Mouse (Mus musculus) liver, embryonic 11.5 days (tissue): ENCODE data around the gene Rhot2. TPM values are rescaled to one million over a fixed set of nuclear protein-coding genes. Genes with fewer than 3 reads are reported as not detected.
"Not testable (repeated sequence)": the region's sequence is repeated elsewhere in the genome, so short reads cannot be mapped to it uniquely, and the experiment has no call there.

ENCODE experiments used
- ATAC-seq: fragments of 200-750 bp; cut with Nextera tagmentation; replicated peaks from 2 replicates; pipeline ENCODE4 v1.8.0; 2017; ENCODE audit warnings: moderate number of reproducible peaks, mild to moderate bottlenecking, moderate TSS enrichment, moderate library complexity; ENCODE audit not compliant: low FRiP score
- DNase-seq: peaks from one replicate; pipeline ENCODE4 v3.0.0-alpha.2; 2017; ENCODE audit warnings: low spot score
- H3K27ac ChIP-seq: fragments of 300-500 bp; sonication (generic); 2 replicates; pipeline ENCODE4 v1.5.1; 2014; ENCODE audit warnings: mild to moderate bottlenecking, low read depth, low read length, control low read depth
- H3K27me3 ChIP-seq: fragments of 300-500 bp; sonication (generic); replicated peaks from 2 replicates; pipeline ENCODE4 v1.6.1; 2014; ENCODE audit warnings: low read length, mixed read lengths; ENCODE audit not compliant: control insufficient read depth, insufficient read depth
- H3K36me3 ChIP-seq: fragments of 300-500 bp; sonication (generic); 2 replicates; pipeline ENCODE4 v1.6.1; 2014; ENCODE audit warnings: mild to moderate bottlenecking, low read length, moderate library complexity, mixed read lengths; ENCODE audit not compliant: control insufficient read depth, insufficient read depth
- H3K4me1 ChIP-seq: fragments of 300-500 bp; sonication (generic); replicated peaks from 2 replicates; pipeline ENCODE4 v1.6.1; 2014; ENCODE audit warnings: low read length, mixed read lengths; ENCODE audit not compliant: control insufficient read depth, insufficient read depth
- H3K4me2 ChIP-seq: fragments of 300-500 bp; sonication (generic); 2 replicates; pipeline ENCODE4 v1.6.1; 2014; ENCODE audit warnings: mild to moderate bottlenecking, control low read depth, moderate library complexity
- H3K4me3 ChIP-seq: fragments of 300-500 bp; sonication (generic); 2 replicates; pipeline ENCODE4 v1.5.1; 2014; ENCODE audit warnings: low read depth, low read length, control low read depth
- H3K9ac ChIP-seq: fragments of 300-500 bp; sonication (generic); 2 replicates; pipeline ENCODE4 v1.6.1; 2014; ENCODE audit warnings: low read depth, low read length, control low read depth
- H3K9me3 ChIP-seq: fragments of 300-500 bp; sonication (generic); 2 replicates; pipeline ENCODE4 v1.6.1; 2016; ENCODE audit warnings: low read length, inconsistent platforms, mixed read lengths; ENCODE audit not compliant: control insufficient read depth
- whole genome bisulfite sequencing: fragments of 180-500 bp; shearing (Covaris S2); extraction: QIAGEN DNeasy Blood & Tissue Kit; methylation state at CpG from one replicate; pipeline ENCODE4 v1.1.7; 2014; 5-methylcytosine and 5-hydroxymethylcytosine counted together
- polyA plus RNA-seq: library from polyadenylated mRNA; unstranded; fragments of >200 nt; fragmentation: Nextera tagmentation; extraction: Ambion mirVana; gene quantifications from 2 replicates; pipeline ENCODE4 v1.2.1, GENCODE M21; 2014

The Rhot2 gene
- polyA plus RNA-seq, 1 experiment from 2014 or later: 12.8 TPM

GRCm38 (mm10) chr17:25807452-25807851, 37.2 kb downstream of the Rhot2 start:
- H3K27ac ChIP-seq, DNase-seq, H3K9ac ChIP-seq, H3K36me3 ChIP-seq, H3K4me1 ChIP-seq, H3K4me2 ChIP-seq, H3K4me3 ChIP-seq, H3K9me3 ChIP-seq, ATAC-seq: not testable (repeated sequence)
- 35% methylated on average over 2 of the region's 2 CpGs for WGBS
- H3K27me3 ChIP-seq: peaks cover 56% of the 10 kb centered on the region

DNA sequence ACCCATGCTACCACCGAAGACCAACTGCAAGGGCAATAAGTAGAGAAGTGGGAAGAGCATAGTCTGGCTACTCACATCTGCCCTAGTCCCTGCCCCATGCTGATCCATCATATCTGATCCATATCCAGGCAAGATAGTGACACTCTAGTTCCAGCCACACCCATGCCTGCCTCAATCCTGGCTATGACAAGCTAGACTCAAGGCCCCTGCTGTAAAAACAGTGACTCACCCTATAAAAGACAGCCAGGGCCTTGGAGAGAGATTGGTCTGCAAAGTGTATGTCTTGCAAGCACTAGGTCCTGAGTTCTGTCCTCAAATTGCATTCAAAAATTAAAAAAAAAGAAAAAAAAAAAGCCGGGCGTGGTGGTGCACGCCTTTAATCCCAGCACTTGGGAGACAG, 38.1 kb downstream of the Rhot2 start:
- Histone ChIP-seq H3K36me3 (no peaks in the 10 kb centered on the region), H3K4me2 (no peak overlapping the region), H3K9me3 (no peaks in the 10 kb centered on the region), H3K27me3 (peaks cover 47% of the 10 kb centered on the region), H3K4me3 (no peak overlapping the region), H3K9ac (no peak overlapping the region), H3K4me1 (peaks cover 4% of the 10 kb centered on the region; the same call in 1 of the 2 replicates), H3K27ac (no peak overlapping the region)
- ATAC-seq (no peak), DNase-seq (no peak)
- WGBS: 73% methylated on average over 4 of the region's 4 CpGs

- no peak overlapping the region for H3K27ac ChIP-seq
Observed at GRCm38 (mm10) chr17:25802825-25803517, 41.7 kb downstream of the Rhot2 start.

DNA sequence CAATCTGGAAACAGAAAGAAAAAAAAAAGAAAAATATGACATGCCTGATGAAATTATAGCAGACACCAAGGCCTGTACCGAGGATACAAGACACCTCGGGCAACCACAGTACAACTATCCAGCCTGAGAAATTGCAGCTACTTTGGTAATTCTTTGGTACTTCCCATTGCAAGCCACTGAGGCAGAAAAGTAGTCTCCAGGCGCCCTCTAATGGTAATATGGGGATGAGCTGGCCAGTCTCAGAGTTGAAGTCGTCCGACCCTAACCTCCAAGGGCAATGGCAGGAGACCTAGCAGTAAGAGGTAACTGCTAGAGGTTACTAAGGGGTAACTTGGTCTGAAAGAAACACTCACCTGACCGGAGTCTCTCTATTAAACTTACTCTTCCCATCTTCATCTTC, 43.6 kb downstream of the Rhot2 start:
- Histone ChIP-seq H3K4me3 (no peak overlapping the region), H3K9ac (no peak overlapping the region), H3K27me3 (peaks cover 7% of the 10 kb centered on the region), H3K36me3 (no peaks in the 10 kb centered on the region), H3K4me2 (no peak overlapping the region), H3K27ac (no peak overlapping the region), H3K4me1 (peaks cover 8% of the 10 kb centered on the region; the same call in 1 of the 2 replicates), H3K9me3 (no peaks in the 10 kb centered on the region)
- WGBS: 5% methylated on average over 6 of the region's 6 CpGs
- ATAC-seq: peak; percentile 38
- DNase-seq: no peak

More at GRCm38 (mm10) chr17:25802825-25803517, 41.7 kb downstream of the Rhot2 start:
- no peaks in the 10 kb centered on the region for H3K36me3 ChIP-seq
- no peaks in the 10 kb centered on the region for H3K9me3 ChIP-seq
- ATAC-seq (no peak), DNase-seq (no peak)
- H3K9ac ChIP-seq: no peak overlapping the region
- no peak overlapping the region for H3K4me3 ChIP-seq
- whole genome bisulfite sequencing: 11% methylated on average over 10 of the region's 10 CpGs
- peaks cover 12% of the 10 kb centered on the region for H3K27me3 ChIP-seq
- H3K4me1 ChIP-seq: no peaks in the 10 kb centered on the region
- H3K4me2 ChIP-seq: no peak overlapping the region

DNA sequence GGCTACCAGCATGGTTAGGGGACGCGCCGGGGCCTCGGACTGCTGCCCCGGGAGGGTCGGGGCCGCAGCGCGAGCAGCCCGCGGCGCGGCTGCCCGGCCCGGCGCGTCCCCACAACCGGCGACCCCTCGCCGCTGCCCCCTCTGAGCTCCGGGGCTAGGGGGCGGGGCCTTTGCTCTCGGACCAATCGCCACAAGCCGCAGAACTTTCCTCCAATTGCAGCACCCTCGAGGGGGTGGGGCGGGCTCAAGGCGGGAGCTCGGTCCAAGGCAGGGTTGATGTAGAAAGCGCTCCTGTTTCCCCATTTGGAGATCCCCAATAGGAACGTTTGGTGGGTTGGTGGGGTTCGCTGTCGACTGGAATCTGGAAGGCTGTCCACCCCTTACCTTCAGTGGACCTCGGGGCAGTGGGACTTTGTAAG, 47.7 kb downstream of the Rhot2 start, which contains the start of gene Metrn:
TSS of gene Metrn (minus strand) at position 186 of the 419 bp plus-strand sequence.
- H3K4me2 ChIP-seq: peak within 1 kb of the TSS; percentile 98
- ATAC-seq (peak; percentile 82), DNase-seq (peak; percentile 91)
- peaks cover 23% of the 10 kb centered on the region for H3K4me1 ChIP-seq
- H3K36me3 ChIP-seq: no peaks in the 10 kb centered on the region
- H3K9me3 ChIP-seq: no peaks in the 10 kb centered on the region
- H3K4me3 ChIP-seq: peak within 1 kb of the TSS; percentile 73
- under 1% methylated on average over 35 of the region's 35 CpGs for WGBS
- H3K27ac ChIP-seq: no peak within 1 kb of the TSS
- no peaks in the 10 kb centered on the region; the same call in 1 of the 2 replicates for H3K27me3 ChIP-seq
- H3K9ac ChIP-seq: peak within 1 kb of the TSS; percentile 71

DNA sequence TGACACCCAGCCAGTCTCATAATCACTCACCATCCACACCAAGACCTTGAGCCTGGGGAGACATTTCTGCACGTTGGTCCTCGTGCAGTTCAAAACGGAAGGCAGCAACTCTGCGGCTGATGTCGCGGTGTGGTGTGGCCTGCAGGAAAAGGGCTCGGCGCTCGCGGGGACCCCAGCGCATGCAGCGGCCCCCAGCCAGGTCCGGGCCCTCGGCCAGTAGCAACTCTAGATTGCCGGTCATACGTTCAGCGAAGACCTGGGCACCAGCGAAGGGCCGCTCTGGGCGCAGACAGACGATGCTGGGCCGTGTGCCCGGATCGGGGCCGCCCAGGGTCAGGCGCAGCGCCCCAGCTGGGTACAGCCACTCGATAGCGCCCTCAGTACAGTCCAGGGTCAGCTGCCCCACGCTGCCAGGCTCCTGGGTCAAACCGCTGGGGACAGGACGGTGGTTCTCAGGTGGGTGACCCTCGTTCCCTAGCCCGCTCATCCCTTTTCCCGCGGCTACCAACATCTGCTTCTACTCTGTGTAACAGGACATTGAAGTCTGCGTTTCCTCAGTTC, 48.4 kb downstream of the Rhot2 start:
- peak overlapping the region; percentile 98 for H3K4me2 ChIP-seq
- DNase-seq: peak; percentile 46
- H3K27me3 ChIP-seq: no peaks in the 10 kb centered on the region; the same call in 1 of the 2 replicates
- H3K9me3 ChIP-seq: no peaks in the 10 kb centered on the region
- peaks cover 26% of the 10 kb centered on the region for H3K4me1 ChIP-seq
- peak overlapping the region; percentile 71 for H3K9ac ChIP-seq
- no peak overlapping the region for H3K27ac ChIP-seq
- 0 out of 2 replicates have a peak, but pooled peaks have one; percentile 1 for ATAC-seq
- no peaks in the 10 kb centered on the region for H3K36me3 ChIP-seq
- 2% methylated on average over 37 of the region's 37 CpGs for WGBS
- H3K4me3 ChIP-seq: peak overlapping the region; percentile 73

DNA sequence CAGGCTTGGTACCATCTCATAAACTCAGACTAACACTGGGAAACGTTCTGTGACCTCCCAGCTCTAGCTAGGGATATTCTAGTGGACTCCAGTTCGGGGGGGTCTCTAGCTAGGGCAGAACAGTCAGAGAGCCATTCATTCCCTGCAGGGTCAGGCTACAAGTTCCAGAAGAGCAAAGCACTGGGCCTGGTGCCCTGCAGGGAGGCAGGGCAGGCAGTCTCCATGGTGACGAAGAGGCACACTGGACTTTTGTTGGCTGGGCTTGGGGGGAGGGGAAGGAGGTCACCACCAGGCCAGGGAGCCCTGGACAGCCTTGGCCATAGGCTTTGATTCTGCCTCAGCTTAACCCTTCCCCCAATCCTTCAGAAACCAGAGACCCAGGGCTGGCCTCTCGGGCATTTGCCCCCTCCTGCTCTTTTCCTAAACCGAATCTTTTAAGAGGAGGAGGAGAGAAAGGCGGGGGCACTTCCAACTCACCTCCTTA, 49.0 kb downstream of the Rhot2 start, which contains the start of gene AC134908.4:
TSS of gene AC134908.4 (minus strand) at position 51 of the 484 bp plus-strand sequence.
- H3K36me3 ChIP-seq: no peaks in the 10 kb centered on the region
- H3K27me3 ChIP-seq: no peaks in the 10 kb centered on the region
- H3K9ac ChIP-seq: peak within 1 kb of the TSS; percentile 71
- H3K4me1 ChIP-seq: peaks cover 32% of the 10 kb centered on the region
- H3K9me3 ChIP-seq: no peaks in the 10 kb centered on the region
- no peak within 1 kb of the TSS for H3K27ac ChIP-seq
- H3K4me2 ChIP-seq: peak within 1 kb of the TSS; percentile 98
- ATAC-seq: no peak
- DNase-seq: no peak
- H3K4me3 ChIP-seq: peak within 1 kb of the TSS; percentile 73
- 29% methylated on average over 6 of the region's 6 CpGs for WGBS

DNA sequence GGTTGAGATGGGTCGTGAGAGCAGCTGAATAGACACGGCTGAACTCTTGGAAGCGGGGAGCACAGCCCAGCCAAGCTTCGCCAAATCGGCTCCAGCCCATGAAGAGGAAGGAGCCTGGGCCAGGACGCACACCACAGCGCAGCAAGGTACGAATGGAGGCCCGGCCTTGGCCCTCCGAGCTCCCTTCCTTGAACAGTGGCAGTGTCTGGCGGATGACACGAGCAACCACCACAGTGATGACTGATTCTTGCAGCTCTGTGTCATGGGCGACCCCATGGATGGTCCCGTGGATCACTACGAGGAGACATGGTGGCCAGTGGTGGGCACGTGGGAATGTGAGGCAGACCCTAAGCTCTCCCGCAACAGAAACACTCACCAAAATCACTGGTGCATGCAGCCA, 49.7 kb downstream of the Rhot2 start:
- Histone ChIP-seq H3K27me3 (no peaks in the 10 kb centered on the region), H3K9ac (no peak overlapping the region), H3K4me3 (peak overlapping the region; percentile 73; the same call in 1 of the 2 replicates), H3K36me3 (no peaks in the 10 kb centered on the region), H3K27ac (no peak overlapping the region), H3K9me3 (no peaks in the 10 kb centered on the region), H3K4me2 (peak overlapping the region; percentile 98; the same call in 1 of the 2 replicates), H3K4me1 (peaks cover 33% of the 10 kb centered on the region)
- no peak for ATAC-seq
- 87% methylated on average over 17 of the region's 17 CpGs for WGBS
- DNase-seq: no peak
